Mouse (Mus musculus) MEL (cell line): ENCODE results near the gene Kyat1.

Source experiments
- CTCF ChIP-seq, 3 experiments: IDR thresholded peaks in 2 of 3; conservative IDR thresholded peaks in 1 of 3; 2 replicates each; pipeline ENCODE4 v1.5.1; 2011 to 2012; ENCODE audit warnings: low read length in 3 of 3, low read depth in 2 of 3, mild to moderate bottlenecking in 2 of 3, improper control_type of control experiment in 1 of 3, inconsistent platforms in 1 of 3, mixed read lengths in 1 of 3, moderate library complexity in 1 of 3; ENCODE audit not compliant: control insufficient read depth in 1 of 3, insufficient read depth in 1 of 3, poor library complexity in 1 of 3, severe bottlenecking in 1 of 3
- MAX ChIP-seq: IDR thresholded peaks from 2 replicates; pipeline ENCODE4 v1.6.1; 2011; ENCODE audit warnings: low read length, improper control_type of control experiment
- POLR2AphosphoS2 ChIP-seq: IDR thresholded peaks from 2 replicates; pipeline ENCODE4 v1.6.1; 2011; ENCODE audit warnings: low read length, improper control_type of control experiment
- ZKSCAN1 ChIP-seq: IDR thresholded peaks from 2 replicates; pipeline ENCODE4 v1.6.1; 2012; ENCODE audit warnings: low read depth, mild to moderate bottlenecking, inconsistent platforms, low read length, improper control_type of control experiment, moderate library complexity

- TF ChIP-seq MAX (no peak), ZKSCAN1 (no peak), CTCF (IDR thresholded peaks at IDR 0.05 in 2 of 3, conservative IDR thresholded peaks at IDR 0.05 in 1 of 3; ENCODE audit: control insufficient read depth in 1 of 3, insufficient read depth in 1 of 3, low read depth in 2 of 3, low read length in 3 of 3, poor library complexity in 1 of 3, severe bottlenecking in 1 of 3) (no peak), POLR2AphosphoS2 (no peak)
These were observed 7.6 kb downstream of the Kyat1 start for GRCm38 (mm10) chr2:30198021-30198420.
